Mouse (Mus musculus) brown adipose tissue, adult 24 weeks (tissue): ENCODE results near the gene B3gnt2. TPM values are rescaled to one million over a fixed set of nuclear protein-coding genes. Genes with fewer than 3 reads are reported as not detected.

Experiments used
- H3K27ac ChIP-seq: fragments of 200-500 bp; replicated peaks from 2 replicates; pipeline ENCODE4 v1.5.1; 2012; ENCODE audit warnings: low read depth, mild to moderate bottlenecking, low read length
- H3K4me1 ChIP-seq: fragments of 200-500 bp; 2 replicates; pipeline ENCODE4 v1.6.1; 2012; ENCODE audit warnings: low read length, mixed read lengths; ENCODE audit not compliant: control insufficient read depth, insufficient read depth, insufficient read length
- H3K4me3 ChIP-seq: fragments of 200-500 bp; 2 replicates; pipeline ENCODE4 v1.5.1; 2012; ENCODE audit warnings: low read depth, mild to moderate bottlenecking, low read length, moderate library complexity; ENCODE audit not compliant: insufficient read depth
- polyA plus RNA-seq: library from polyadenylated mRNA; stranded (reverse); fragments of >200 nt; gene quantifications from 2 replicates; pipeline ENCODE4 v1.2.4, GENCODE M21; 2012; ENCODE audit not compliant: missing spikeins, insufficient read depth, insufficient read length

Gene B3gnt2
- not detected in 2 replicates for polyA plus RNA-seq

- peaks cover 3% of the 10 kb centered on the region; the same call in 1 of the 2 replicates for H3K4me1 ChIP-seq
- peak within 1 kb of the TSS; percentile 86 for H3K4me3 ChIP-seq
- H3K27ac ChIP-seq: peak within 1 kb of the TSS; percentile 89
These were observed at the start of gene B3gnt2 for GRCm38 (mm10) chr11:22860335-22861227. Gene B3gnt2 (minus strand): TSS chr11:22860961.

- Histone ChIP-seq H3K4me1 (no peaks in the 10 kb centered on the region; the same call in 1 of the 2 replicates), H3K4me3 (no peak overlapping the region), H3K27ac (no peak overlapping the region)
These were observed 45.7 kb upstream of the B3gnt2 start for GRCm38 (mm10) chr11:22906453-22906865.

- no peak overlapping the region for H3K27ac ChIP-seq
- H3K4me3 ChIP-seq: no peak overlapping the region
- no peaks in the 10 kb centered on the region; the same call in 1 of the 2 replicates for H3K4me1 ChIP-seq
These were observed 42.2 kb upstream of the B3gnt2 start for GRCm38 (mm10) chr11:22902923-22903322.

GRCm38 (mm10) chr11:22900041-22900440, 39.3 kb upstream of the B3gnt2 start:
- Histone ChIP-seq H3K27ac (no peak overlapping the region), H3K4me3 (no peak overlapping the region), H3K4me1 (no peaks in the 10 kb centered on the region)

- no peak overlapping the region for H3K27ac ChIP-seq
- no peak overlapping the region for H3K4me3 ChIP-seq
- H3K4me1 ChIP-seq: no peaks in the 10 kb centered on the region
These were observed 36.9 kb upstream of the B3gnt2 start for GRCm38 (mm10) chr11:22897642-22898041.

GRCm38 (mm10) chr11:22897127-22897526, 36.4 kb upstream of the B3gnt2 start:
- no peak overlapping the region for H3K27ac ChIP-seq
- H3K4me3 ChIP-seq: no peak overlapping the region
- H3K4me1 ChIP-seq: no peaks in the 10 kb centered on the region

- H3K4me1 ChIP-seq: peaks cover 5% of the 10 kb centered on the region; the same call in 1 of the 2 replicates
- H3K4me3 ChIP-seq: no peak overlapping the region
- no peak overlapping the region for H3K27ac ChIP-seq
These were observed 32.3 kb upstream of the B3gnt2 start for GRCm38 (mm10) chr11:22893075-22893474.

- no peak overlapping the region for H3K4me3 ChIP-seq
- no peak overlapping the region for H3K27ac ChIP-seq
- H3K4me1 ChIP-seq: peaks cover 5% of the 10 kb centered on the region; the same call in 1 of the 2 replicates
These were observed 31.7 kb upstream of the B3gnt2 start for GRCm38 (mm10) chr11:22892466-22892865.

GRCm38 (mm10) chr11:22891876-22892275, 31.1 kb upstream of the B3gnt2 start:
- no peak overlapping the region for H3K4me3 ChIP-seq
- H3K4me1 ChIP-seq: peaks cover 5% of the 10 kb centered on the region; the same call in 1 of the 2 replicates
- no peak overlapping the region for H3K27ac ChIP-seq

GRCm38 (mm10) chr11:22891242-22891641, 30.5 kb upstream of the B3gnt2 start:
- Histone ChIP-seq H3K4me3 (no peak overlapping the region), H3K4me1 (peaks cover 5% of the 10 kb centered on the region; the same call in 1 of the 2 replicates)

GRCm38 (mm10) chr11:22889224-22889623, 28.5 kb upstream of the B3gnt2 start:
- peaks cover 5% of the 10 kb centered on the region; the same call in 1 of the 2 replicates for H3K4me1 ChIP-seq
- H3K4me3 ChIP-seq: no peak overlapping the region
- no peak overlapping the region for H3K27ac ChIP-seq

More at GRCm38 (mm10) chr11:22891242-22891641, 30.5 kb upstream of the B3gnt2 start:
- H3K27ac ChIP-seq: no peak overlapping the region

- peaks cover 5% of the 10 kb centered on the region; the same call in 1 of the 2 replicates for H3K4me1 ChIP-seq
- H3K4me3 ChIP-seq: no peak overlapping the region
- no peak overlapping the region for H3K27ac ChIP-seq
These were observed 26.2 kb upstream of the B3gnt2 start for GRCm38 (mm10) chr11:22886991-22887390.

- Histone ChIP-seq H3K4me1 (no peaks in the 10 kb centered on the region), H3K4me3 (no peak overlapping the region), H3K27ac (no peak overlapping the region)
These were observed 24.6 kb upstream of the B3gnt2 start for GRCm38 (mm10) chr11:22885350-22885749.

- no peak overlapping the region for H3K4me3 ChIP-seq
- peaks cover 3% of the 10 kb centered on the region; the same call in 1 of the 2 replicates for H3K4me1 ChIP-seq
- H3K27ac ChIP-seq: no peak overlapping the region
These were observed 22.9 kb upstream of the B3gnt2 start for GRCm38 (mm10) chr11:22883676-22884075.

GRCm38 (mm10) chr11:22882926-22883325, 22.2 kb upstream of the B3gnt2 start:
- H3K27ac ChIP-seq: no peak overlapping the region
- no peak overlapping the region for H3K4me3 ChIP-seq
- H3K4me1 ChIP-seq: peaks cover 3% of the 10 kb centered on the region; the same call in 1 of the 2 replicates
